Mouse (Mus musculus): Measurements from ENCODE around the gene Nup153. TPM values are rescaled to one million over a fixed set of nuclear protein-coding genes. Genes with fewer than 3 reads are reported as not detected.

Gene Nup153
- polyA plus RNA-seq, 1 experiment, result 46.7 TPM

DNA sequence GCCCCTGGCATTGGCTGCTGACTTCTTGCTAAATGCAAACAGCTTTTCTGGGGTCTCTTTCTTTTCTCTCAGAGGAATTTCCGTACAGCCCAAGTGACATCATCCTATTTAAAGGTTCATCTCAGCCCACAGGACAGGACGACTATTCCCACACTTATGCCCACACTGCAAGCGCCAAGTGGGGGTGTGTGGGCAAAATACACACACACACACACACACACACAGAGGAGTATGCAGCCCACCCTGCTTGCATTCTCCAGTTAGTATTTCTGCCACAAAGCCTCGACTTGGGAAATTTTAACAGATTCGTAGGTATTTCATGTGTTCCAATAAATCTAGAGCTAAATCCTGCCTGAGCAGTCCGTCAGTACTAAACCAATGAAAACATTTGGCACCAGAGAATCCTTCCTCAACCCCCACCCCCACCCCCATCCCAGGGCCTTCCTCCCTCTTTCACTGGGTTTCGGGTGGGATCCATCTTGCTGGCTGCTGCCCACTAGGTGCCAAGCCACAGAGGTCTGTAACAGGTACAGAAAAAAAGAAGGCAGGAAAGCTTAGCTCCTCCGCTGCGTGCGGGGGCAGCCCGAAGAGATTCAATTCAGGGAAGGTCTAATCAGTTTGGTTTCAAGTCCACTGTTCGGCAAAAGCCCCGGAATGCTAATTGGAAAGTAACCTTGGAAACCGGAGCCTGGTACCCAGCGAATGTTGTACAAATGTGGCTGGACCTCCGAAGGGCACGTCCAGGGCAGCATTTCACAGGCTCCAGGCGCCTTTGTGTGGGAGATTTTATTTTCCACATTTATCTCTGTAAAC is 94.2 kb downstream of the Nup153 start:
- 72% methylated on average over 18 of the region's 18 CpGs for WGBS
- no peak overlapping the region for H3K4me3 ChIP-seq (replicated peaks; ENCODE audit: control insufficient read depth, low read depth, low read length)
- H3K4me1 ChIP-seq (ENCODE audit: control insufficient read depth, insufficient read depth, low read length), result no peaks in the 10 kb centered on the region; the same call in 1 of the 2 replicates
- TF ChIP-seq POLR2A (IDR thresholded peaks at IDR 0.05; ENCODE audit: borderline replicate concordance, control insufficient read depth, low read depth, low read length), result no peak
- no peak for TF ChIP-seq CTCF (IDR thresholded peaks at IDR 0.05; ENCODE audit: control insufficient read depth, insufficient read depth, low read length)
- H3K27ac ChIP-seq (ENCODE audit: control insufficient read depth, insufficient read depth, low read depth, low read length, poor library complexity), result no peak overlapping the region

DNA sequence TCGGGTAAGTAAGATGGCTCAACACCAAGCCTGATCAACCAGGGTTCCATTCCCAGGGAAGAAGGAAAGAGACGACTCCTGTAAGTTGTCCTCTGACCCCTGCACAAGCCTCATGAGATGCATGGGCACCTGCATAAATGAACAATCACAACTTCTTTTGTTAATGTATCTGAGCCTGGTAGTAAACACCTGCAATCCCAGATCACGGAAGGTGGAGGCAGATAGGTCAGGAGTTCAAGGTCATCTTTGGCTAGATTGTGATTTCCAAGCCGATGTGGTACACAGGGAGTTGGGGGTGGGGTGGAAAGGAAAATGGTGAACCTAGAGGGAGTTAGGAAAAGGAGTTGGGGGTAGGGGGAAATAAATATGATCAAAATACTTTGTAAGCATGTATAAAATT is 94.9 kb downstream of the Nup153 start:
- WGBS, result 75% methylated on average over 4 of the region's 4 CpGs
- Histone ChIP-seq H3K4me3 (replicated peaks; ENCODE audit: control insufficient read depth, low read depth, low read length) (no peak overlapping the region), H3K4me1 (ENCODE audit: control insufficient read depth, insufficient read depth, low read length) (no peaks in the 10 kb centered on the region; the same call in 1 of the 2 replicates), H3K27ac (ENCODE audit: control insufficient read depth, insufficient read depth, low read depth, low read length, poor library complexity) (no peak overlapping the region)
- TF ChIP-seq POLR2A (IDR thresholded peaks at IDR 0.05; ENCODE audit: borderline replicate concordance, control insufficient read depth, low read depth, low read length), result no peak

Other genes starting within 250 kb of the Nup153 start
- gene Cap2, start 226.1 kb downstream of the Nup153 start, polyA plus RNA-seq (2011; ENCODE audit: insufficient read depth, insufficient read length, low replicate concordance, missing spikeins), result 2.5 and 3.4 TPM in 2 replicates
- gene Fam8a1, start 58.4 kb downstream of the Nup153 start, polyA plus RNA-seq (2011; ENCODE audit: insufficient read depth, insufficient read length, low replicate concordance, missing spikeins), result 4.7 and 7.4 TPM in 2 replicates
- 7.1 and 10.7 TPM in 2 replicates for gene Kif13a, start 201.9 kb upstream of the Nup153 start, polyA plus RNA-seq (2011; ENCODE audit: insufficient read depth, insufficient read length, low replicate concordance, missing spikeins)